Mouse (Mus musculus): ENCODE measurements around the gene Dgcr6.
A peak's percentile ranks its signal among the peaks of the same experiment; 100 is the strongest.

Dgcr6 gene

DNA sequence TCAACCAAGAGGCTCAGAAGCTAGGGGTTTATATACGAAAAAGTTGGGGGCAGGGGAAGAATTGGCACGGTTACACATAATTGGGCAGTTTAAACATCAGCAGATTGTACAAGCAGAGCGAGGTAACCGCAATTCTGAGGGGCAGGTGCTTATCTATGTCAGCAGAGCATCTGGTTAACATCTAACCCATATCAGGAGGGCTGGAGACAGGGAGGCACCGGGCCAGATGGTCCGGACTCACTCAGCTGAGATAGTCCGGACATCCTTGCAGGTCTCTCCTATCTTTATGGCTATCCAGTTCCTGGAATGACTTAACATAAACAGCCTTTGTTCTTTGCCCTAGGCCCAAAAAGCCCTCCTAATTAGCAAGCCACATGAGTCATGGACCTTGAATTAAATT, 58.4 kb downstream of the Dgcr6 start:
- no peak for ATAC-seq (ENCODE audit: insufficient number of reproducible peaks, low FRiP score, low TSS enrichment)

- no peak for ATAC-seq (ENCODE audit: insufficient number of reproducible peaks, low FRiP score, low TSS enrichment)
Measured at GRCm38 (mm10) chr16:18116467-18116866, 63.8 kb downstream of the Dgcr6 start.

DNA sequence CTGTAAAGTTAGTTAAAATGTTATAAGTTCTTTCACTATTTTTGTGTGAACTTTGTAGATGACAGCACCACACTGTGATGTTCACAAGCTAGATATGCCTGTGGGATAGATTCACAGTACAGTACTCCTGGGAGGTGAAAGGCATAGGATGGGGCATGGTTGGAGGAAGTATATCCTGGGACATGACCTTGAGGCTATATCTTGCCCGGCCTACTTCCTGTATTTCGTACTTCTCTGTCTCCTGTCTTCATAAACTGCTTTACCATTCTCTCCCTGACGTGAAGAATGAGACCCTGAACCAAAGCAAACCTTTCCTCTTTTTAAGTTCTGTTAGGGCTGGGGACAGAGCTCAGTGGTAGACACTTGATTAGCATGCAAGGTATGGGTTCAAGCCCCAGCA, 65.6 kb downstream of the Dgcr6 start:
- no peak for ATAC-seq (ENCODE audit: insufficient number of reproducible peaks, low FRiP score, low TSS enrichment)

DNA sequence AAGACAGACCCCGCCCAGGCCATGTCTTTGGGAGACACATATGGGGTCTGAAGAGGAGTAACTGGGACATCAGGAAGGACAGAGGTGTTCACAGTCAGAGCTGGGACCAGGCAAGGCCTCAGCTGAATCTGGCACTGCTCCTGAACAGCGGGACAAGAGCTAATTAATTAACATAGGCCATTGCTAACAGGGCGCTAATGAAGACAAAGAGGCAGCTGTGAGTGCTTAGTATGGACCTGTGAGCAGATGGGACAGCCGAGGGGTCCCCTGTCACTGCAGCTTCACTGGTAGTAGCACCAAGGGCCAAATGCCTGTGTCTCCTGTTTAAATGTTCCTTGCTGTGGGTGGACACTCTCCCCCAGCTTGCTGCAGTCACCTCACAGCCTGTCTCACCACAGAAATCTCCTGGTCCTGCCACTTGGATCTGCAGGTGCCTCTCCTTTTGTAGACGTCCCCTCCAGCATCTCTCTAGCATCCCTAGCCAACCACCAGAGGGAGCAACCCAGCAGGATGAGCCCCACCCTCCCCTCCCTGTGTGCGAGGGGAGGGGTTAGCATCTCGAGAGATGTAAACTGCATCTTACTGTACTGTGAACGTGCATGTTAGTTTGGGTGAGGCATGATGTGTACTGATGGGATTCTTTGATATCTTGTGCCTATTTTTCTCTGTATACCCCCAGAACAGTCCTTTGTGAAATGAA, 66.5 kb downstream of the Dgcr6 start:
- peak; percentile 24; the same call in 1 of the 2 replicates for ATAC-seq (ENCODE audit: insufficient number of reproducible peaks, low FRiP score, low TSS enrichment)

Data from cerebellum, adult (tissue).